Mouse (Mus musculus) testis, adult 2 months (tissue): ENCODE results near the gene Erp29. TPM values are rescaled to one million over a fixed set of nuclear protein-coding genes. Genes with fewer than 3 reads are reported as not detected.
"Not testable (repeated sequence)": the region's sequence is repeated elsewhere in the genome, so short reads cannot be mapped to it uniquely, and the experiment has no call there.

Source experiments
- H3K27ac ChIP-seq: fragments of 200-500 bp; 2 replicates; pipeline ENCODE4 v1.5.1; 2012; ENCODE audit warnings: low read depth, low read length; ENCODE audit not compliant: control insufficient read depth, insufficient read depth
- H3K27me3 ChIP-seq: fragments of 200-500 bp; 2 replicates; pipeline ENCODE4 v1.6.1; 2012; ENCODE audit warnings: mild to moderate bottlenecking, low read length, moderate library complexity; ENCODE audit not compliant: control insufficient read depth, insufficient read depth
- H3K36me3 ChIP-seq: fragments of 200-500 bp; 2 replicates; pipeline ENCODE4 v1.6.1; 2012; ENCODE audit warnings: mild to moderate bottlenecking, low read length; ENCODE audit not compliant: control insufficient read depth, insufficient read depth
- H3K4me1 ChIP-seq: fragments of 200-500 bp; 2 replicates; pipeline ENCODE4 v1.6.1; 2012; ENCODE audit warnings: low read length; ENCODE audit not compliant: control insufficient read depth, insufficient read depth
- H3K4me3 ChIP-seq: fragments of 200-500 bp; 2 replicates; pipeline ENCODE4 v1.5.1; 2012; ENCODE audit warnings: low read depth, mild to moderate bottlenecking, low read length, moderate library complexity, mixed read lengths; ENCODE audit not compliant: control insufficient read depth
- CTCF ChIP-seq: fragments of 200-500 bp; IDR thresholded peaks from 2 replicates; pipeline ENCODE4 v1.5.1; 2012; ENCODE audit warnings: low read depth, mild to moderate bottlenecking, inconsistent platforms, low read length, moderate library complexity; ENCODE audit not compliant: control insufficient read depth, insufficient read depth, insufficient replicate concordance
- POLR2A ChIP-seq: fragments of 200-500 bp; IDR thresholded peaks from 2 replicates; pipeline ENCODE4 v1.6.1; 2012; ENCODE audit warnings: low read depth, mild to moderate bottlenecking, inconsistent platforms, low read length, moderate library complexity; ENCODE audit not compliant: control insufficient read depth
- polyA plus RNA-seq: library from polyadenylated mRNA; depleted of rRNA; stranded (reverse); fragments of >200 nt; gene quantifications from 2 replicates; pipeline ENCODE4 v1.2.3, GENCODE M21; 2012; rRNA removed

Erp29 gene
- polyA plus RNA-seq, result 81.3 and 102 TPM in 2 replicates

- Histone ChIP-seq H3K36me3 (no peaks in the 10 kb centered on the region), H3K4me3 (peak within 1 kb of the TSS; percentile 95), H3K4me1 (peaks cover 9% of the 10 kb centered on the region), H3K27me3 (no peaks in the 10 kb centered on the region), H3K27ac (peak within 1 kb of the TSS; percentile 97)
- TF ChIP-seq POLR2A (peak; percentile 100), CTCF (no peak)
These were observed at the start of gene Erp29 for GRCm38 (mm10) chr5:121452026-121452869. Gene Erp29 (minus strand): TSS chr5:121452506.

GRCm38 (mm10) chr5:121501424-121501996, 49.2 kb upstream of the Erp29 start:
- H3K36me3 ChIP-seq, H3K27ac ChIP-seq, H3K27me3 ChIP-seq: not testable (repeated sequence)
- Histone ChIP-seq H3K4me3 (peak overlapping the region; percentile 59), H3K4me1 (peaks cover 10% of the 10 kb centered on the region)

GRCm38 (mm10) chr5:121500719-121501118, 48.4 kb upstream of the Erp29 start:
- H3K27ac ChIP-seq, result no peak overlapping the region
- no peaks in the 10 kb centered on the region for H3K27me3 ChIP-seq
- H3K4me3 ChIP-seq, result no peak overlapping the region; the same call in 1 of the 2 replicates
- H3K36me3 ChIP-seq, result no peaks in the 10 kb centered on the region
- TF ChIP-seq CTCF (no peak), POLR2A (no peak)
- peaks cover 10% of the 10 kb centered on the region for H3K4me1 ChIP-seq

- H3K27ac ChIP-seq, result no peak overlapping the region
- TF ChIP-seq CTCF (no peak), POLR2A (no peak)
- H3K27me3 ChIP-seq, result no peaks in the 10 kb centered on the region
- H3K36me3 ChIP-seq, result peaks cover 1% of the 10 kb centered on the region; the same call in 1 of the 2 replicates
- no peak overlapping the region for H3K4me3 ChIP-seq
- no peaks in the 10 kb centered on the region for H3K4me1 ChIP-seq
These were observed 41.0 kb upstream of the Erp29 start for GRCm38 (mm10) chr5:121493305-121493704.

- no peaks in the 10 kb centered on the region for H3K27me3 ChIP-seq
- no peak overlapping the region for H3K27ac ChIP-seq
- no peak overlapping the region for H3K4me3 ChIP-seq
- no peaks in the 10 kb centered on the region for H3K36me3 ChIP-seq
- H3K4me1 ChIP-seq, result no peaks in the 10 kb centered on the region
- no peak for TF ChIP-seq POLR2A
- TF ChIP-seq CTCF, result no peak
These were observed 32.5 kb upstream of the Erp29 start for GRCm38 (mm10) chr5:121484801-121485200.

GRCm38 (mm10) chr5:121477680-121478079, 25.4 kb upstream of the Erp29 start:
- H3K4me1 ChIP-seq, result no peaks in the 10 kb centered on the region
- H3K36me3 ChIP-seq, result no peaks in the 10 kb centered on the region; the same call in 1 of the 2 replicates
- H3K27me3 ChIP-seq, result no peaks in the 10 kb centered on the region
- H3K4me3 ChIP-seq, result no peak overlapping the region
- no peak for TF ChIP-seq POLR2A
- TF ChIP-seq CTCF, result no peak
- no peak overlapping the region for H3K27ac ChIP-seq

GRCm38 (mm10) chr5:121476040-121476439, 23.7 kb upstream of the Erp29 start:
- H3K27ac ChIP-seq, result no peak overlapping the region
- no peaks in the 10 kb centered on the region for H3K27me3 ChIP-seq
- H3K4me1 ChIP-seq, result no peaks in the 10 kb centered on the region
- H3K4me3 ChIP-seq, result no peak overlapping the region
- no peaks in the 10 kb centered on the region; the same call in 1 of the 2 replicates for H3K36me3 ChIP-seq
- TF ChIP-seq POLR2A, result no peak
- no peak for TF ChIP-seq CTCF
